Mouse (Mus musculus) limb, embryonic 14.5 days (tissue): ENCODE measurements around the gene Klk6. TPM values are rescaled to one million over a fixed set of nuclear protein-coding genes. Genes with fewer than 3 reads are reported as not detected.

ENCODE experiments used
- ATAC-seq: fragments of 200-750 bp; cut with Nextera tagmentation; 2 replicates; pipeline ENCODE4 v1.8.0; 2017; ENCODE audit warnings: low read depth, moderate number of reproducible peaks, moderate TSS enrichment; ENCODE audit not compliant: low FRiP score
- DNase-seq: peaks from one replicate; pipeline ENCODE4 v3.0.0-alpha.2; 2015; ENCODE audit warnings: low spot score
- H3K27ac ChIP-seq: fragments of 300-500 bp; sonication (generic); replicated peaks from 2 replicates; pipeline ENCODE4 v1.5.1; 2014; ENCODE audit warnings: low read depth, mild to moderate bottlenecking, low read length, moderate library complexity, mixed read lengths
- H3K27me3 ChIP-seq: fragments of 300-500 bp; sonication (generic); 2 replicates; pipeline ENCODE4 v1.6.1; 2014; ENCODE audit warnings: low read length, mixed read lengths; ENCODE audit not compliant: control insufficient read depth, insufficient read depth
- H3K36me3 ChIP-seq: fragments of 300-500 bp; sonication (generic); 2 replicates; pipeline ENCODE4 v1.6.1; 2014; ENCODE audit warnings: mild to moderate bottlenecking, low read length, moderate library complexity, mixed read lengths; ENCODE audit not compliant: control insufficient read depth, insufficient read depth
- H3K4me1 ChIP-seq: fragments of 300-500 bp; sonication (generic); 2 replicates; pipeline ENCODE4 v1.6.1; 2014; ENCODE audit warnings: antibody characterized with exemption, low read length, mixed read lengths; ENCODE audit not compliant: control insufficient read depth, insufficient read depth
- H3K4me2 ChIP-seq: fragments of 300-500 bp; sonication (generic); replicated peaks from 2 replicates; pipeline ENCODE4 v1.6.1; 2014; ENCODE audit warnings: low read depth, mild to moderate bottlenecking, low read length, moderate library complexity; ENCODE audit not compliant: severe bottlenecking
- H3K4me3 ChIP-seq: fragments of 300-500 bp; sonication (generic); replicated peaks from 2 replicates; pipeline ENCODE4 v1.5.1; 2014; ENCODE audit warnings: low read length
- H3K9ac ChIP-seq: fragments of 300-500 bp; sonication (generic); 2 replicates; pipeline ENCODE4 v1.6.1; 2014; ENCODE audit warnings: mild to moderate bottlenecking, low read depth, low read length, moderate library complexity; ENCODE audit not compliant: severe bottlenecking
- H3K9me3 ChIP-seq: fragments of 300-500 bp; sonication (generic); 2 replicates; pipeline ENCODE4 v1.6.1; 2016; ENCODE audit warnings: low read length; ENCODE audit not compliant: control insufficient read depth
- POLR2A ChIP-seq: fragments of 200-500 bp; IDR thresholded peaks from 2 replicates; pipeline ENCODE4 v1.8.0; 2012; ENCODE audit warnings: inconsistent platforms, mild to moderate bottlenecking, moderate library complexity, borderline replicate concordance; ENCODE audit not compliant: insufficient read depth, insufficient read length; ENCODE audit errors: extremely low read depth
- WGBS: fragments of 180-500 bp; shearing (Covaris S2); extraction: QIAGEN DNeasy Blood & Tissue Kit; methylation state at CpG from one replicate; pipeline ENCODE4 v1.1.7; 2014; 5-methylcytosine and 5-hydroxymethylcytosine counted together
- polyA plus RNA-seq, 2 experiments: library from polyadenylated mRNA; depleted of rRNA in 1 of 2; stranded (reverse) in 1 of 2; unstranded in 1 of 2; fragments of >200 nt; fragmentation: Nextera tagmentation in 1 of 2; extraction: Ambion mirVana in 1 of 2; gene quantifications; 2 replicates each; pipeline versions ENCODE4 v1.2.1 to v1.2.3; 2012 to 2014

The Klk6 gene
- polyA plus RNA-seq, 2 experiments = not detected

DNA sequence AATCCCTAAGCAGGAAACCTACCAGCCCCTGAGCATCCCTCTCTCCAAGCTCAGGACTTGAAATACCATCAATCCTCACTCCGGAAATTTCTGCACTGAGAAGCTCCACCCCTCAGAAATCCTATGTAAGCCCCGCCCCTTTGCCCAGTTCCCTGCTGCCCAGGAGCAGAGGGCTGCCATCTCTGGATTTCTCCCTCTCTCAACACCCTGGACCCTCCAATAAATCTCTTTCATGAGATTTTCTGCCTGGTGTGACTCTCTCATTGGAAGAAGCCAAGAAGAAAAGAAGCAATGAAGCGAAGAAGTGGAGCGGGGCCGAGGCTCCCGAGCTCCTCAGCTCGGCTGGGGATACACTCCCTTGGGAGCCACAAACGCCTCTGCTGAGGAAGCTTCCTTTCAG is 36.1 kb downstream of the Klk6 start:
- Histone ChIP-seq H3K27me3 (no peaks in the 10 kb centered on the region), H3K4me1 (no peaks in the 10 kb centered on the region), H3K9me3 (no peaks in the 10 kb centered on the region), H3K4me2 (no peak overlapping the region), H3K9ac (no peak overlapping the region), H3K4me3 (no peak overlapping the region), H3K36me3 (no peaks in the 10 kb centered on the region), H3K27ac (no peak overlapping the region)
- 82% methylated on average over 8 of the region's 8 CpGs for WGBS
- ATAC-seq (no peak), DNase-seq (no peak)
- no peak for TF ChIP-seq POLR2A

- no peaks in the 10 kb centered on the region for H3K27me3 ChIP-seq
- DNase-seq = peak; percentile 73
- no peaks in the 10 kb centered on the region for H3K4me1 ChIP-seq
- no peak overlapping the region for H3K4me3 ChIP-seq
- no peak overlapping the region for H3K27ac ChIP-seq
- H3K4me2 ChIP-seq = no peak overlapping the region
- no peak for ATAC-seq
- no peak for TF ChIP-seq POLR2A
- H3K9ac ChIP-seq = no peak overlapping the region
- H3K36me3 ChIP-seq = no peaks in the 10 kb centered on the region
- no peaks in the 10 kb centered on the region for H3K9me3 ChIP-seq
- 5% methylated on average over 10 of the region's 10 CpGs for WGBS
Observed at GRCm38 (mm10) chr7:43873237-43873636, 48.9 kb downstream of the Klk6 start.

- no peak overlapping the region for H3K9ac ChIP-seq
- no peaks in the 10 kb centered on the region for H3K4me1 ChIP-seq
- H3K36me3 ChIP-seq = no peaks in the 10 kb centered on the region
- H3K4me3 ChIP-seq = no peak overlapping the region
- WGBS = 70% methylated on average over 3 of the region's 3 CpGs
- H3K27ac ChIP-seq = no peak overlapping the region
- TF ChIP-seq POLR2A = no peak
- DNase-seq (no peak), ATAC-seq (no peak)
- H3K9me3 ChIP-seq = no peaks in the 10 kb centered on the region
- no peaks in the 10 kb centered on the region for H3K27me3 ChIP-seq
- no peak overlapping the region for H3K4me2 ChIP-seq
Observed at GRCm38 (mm10) chr7:43873674-43874073, 49.4 kb downstream of the Klk6 start.

DNA sequence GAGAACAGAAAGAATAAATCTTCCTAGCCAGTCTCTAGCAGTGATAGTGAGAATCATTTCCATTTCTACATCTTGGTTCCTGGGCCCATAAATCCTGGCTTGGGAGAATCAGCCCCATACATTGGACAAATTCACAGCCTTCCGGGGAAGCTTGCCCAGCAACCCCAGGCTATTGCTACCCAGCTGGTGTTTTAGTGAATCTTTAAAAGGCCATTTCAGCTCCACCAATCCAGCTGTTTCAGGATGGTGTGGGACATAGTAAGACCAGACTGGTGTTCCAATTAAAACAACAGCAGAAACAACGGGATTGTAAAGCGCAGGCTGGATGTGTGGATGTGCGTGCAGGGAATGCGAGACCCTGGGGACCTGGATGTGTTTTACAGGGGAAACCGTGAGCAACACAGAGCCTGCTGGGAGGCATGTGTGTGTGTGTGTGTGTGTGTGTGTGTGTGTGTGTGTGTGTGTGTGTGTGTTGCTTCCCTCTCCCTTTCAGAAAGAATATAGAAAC is 50.6 kb downstream of the Klk6 start:
- Histone ChIP-seq H3K9ac (no peak overlapping the region), H3K9me3 (no peaks in the 10 kb centered on the region), H3K4me3 (no peak overlapping the region), H3K36me3 (no peaks in the 10 kb centered on the region), H3K27ac (no peak overlapping the region), H3K4me1 (no peaks in the 10 kb centered on the region), H3K4me2 (no peak overlapping the region), H3K27me3 (no peaks in the 10 kb centered on the region)
- ATAC-seq = peak; percentile 67; the same call in 1 of the 2 replicates
- 24% methylated on average over 6 of the region's 6 CpGs for WGBS
- no peak for TF ChIP-seq POLR2A
- peak; percentile 4 for DNase-seq

- no peak for ATAC-seq
- no peaks in the 10 kb centered on the region for H3K9me3 ChIP-seq
- peak; percentile 40 for DNase-seq
- no peak overlapping the region for H3K27ac ChIP-seq
- WGBS = 60% methylated on average over 4 of the region's 4 CpGs
- H3K36me3 ChIP-seq = no peaks in the 10 kb centered on the region
- TF ChIP-seq POLR2A = no peak
- H3K9ac ChIP-seq = no peak overlapping the region
- H3K27me3 ChIP-seq = no peaks in the 10 kb centered on the region
- H3K4me3 ChIP-seq = no peak overlapping the region
- H3K4me1 ChIP-seq = 0 out of 2 replicates have a peak, but pooled peaks cover 4% of the 10 kb centered on the region
- no peak overlapping the region for H3K4me2 ChIP-seq
Observed at GRCm38 (mm10) chr7:43876444-43876843, 52.1 kb downstream of the Klk6 start.

DNA sequence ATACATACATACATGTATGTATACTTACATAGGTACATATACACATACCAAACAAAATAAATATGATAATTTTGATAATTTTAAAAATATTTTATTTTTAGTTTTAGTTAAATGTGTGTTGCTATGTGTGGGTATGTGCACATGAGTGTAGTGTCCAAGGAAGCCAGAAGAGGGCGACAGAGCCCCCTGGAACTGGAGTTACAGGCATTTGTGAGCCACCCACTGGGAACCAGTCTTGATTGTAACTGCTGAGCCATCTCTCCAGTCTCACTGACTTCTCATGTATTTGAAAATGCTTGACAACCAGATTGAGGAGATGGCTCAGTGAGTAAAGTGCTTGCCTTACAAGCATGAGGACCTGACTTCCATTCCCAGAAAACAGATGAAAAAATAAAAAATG is 54.0 kb downstream of the Klk6 start:
- Histone ChIP-seq H3K27me3 (no peaks in the 10 kb centered on the region), H3K9ac (no peak overlapping the region), H3K36me3 (no peaks in the 10 kb centered on the region), H3K4me3 (no peak overlapping the region), H3K9me3 (no peaks in the 10 kb centered on the region), H3K4me1 (0 out of 2 replicates have a peak, but pooled peaks cover 4% of the 10 kb centered on the region), H3K4me2 (no peak overlapping the region), H3K27ac (no peak overlapping the region)
- ATAC-seq (no peak), DNase-seq (no peak)
- TF ChIP-seq POLR2A = no peak
- 28% methylated on average over 1 of the region's 1 CpGs for WGBS
